Mouse (Mus musculus) forebrain, postnatal 0 days (tissue): Measurements from ENCODE around the gene Foxj2. TPM values are rescaled to one million over a fixed set of nuclear protein-coding genes. Genes with fewer than 3 reads are reported as not detected.

Source experiments
- ATAC-seq: fragments of 200-750 bp; cut with Nextera tagmentation; 2 replicates; pipeline ENCODE4 v1.8.0; 2017; ENCODE audit warnings: mild to moderate bottlenecking, moderate library complexity
- DNase-seq: peaks from one replicate; pipeline ENCODE4 v3.0.0-alpha.2; 2015
- H3K27ac ChIP-seq: fragments of 300-500 bp; sonication (generic); 2 replicates; pipeline ENCODE4 v1.5.1; 2014; ENCODE audit warnings: low read depth, mild to moderate bottlenecking, antibody characterized with exemption, low read length, moderate library complexity, mixed read lengths
- H3K27me3 ChIP-seq: fragments of 300-500 bp; sonication (generic); 2 replicates; pipeline ENCODE4 v1.6.1; 2014; ENCODE audit warnings: mild to moderate bottlenecking, low read length, mixed read lengths; ENCODE audit not compliant: insufficient read depth
- H3K36me3 ChIP-seq: fragments of 300-500 bp; sonication (generic); 2 replicates; pipeline ENCODE4 v1.6.1; 2014; ENCODE audit warnings: mild to moderate bottlenecking, moderate library complexity; ENCODE audit not compliant: insufficient read depth
- H3K4me1 ChIP-seq: fragments of 300-500 bp; sonication (generic); 2 replicates; pipeline ENCODE4 v1.6.1; 2014; ENCODE audit warnings: antibody characterized with exemption; ENCODE audit not compliant: insufficient read depth
- H3K4me2 ChIP-seq: fragments of 300-500 bp; sonication (generic); 2 replicates; pipeline ENCODE4 v1.6.1; 2014; ENCODE audit warnings: low read depth, mild to moderate bottlenecking, moderate library complexity
- H3K4me3 ChIP-seq: fragments of 300-500 bp; sonication (generic); 2 replicates; pipeline ENCODE4 v1.5.1; 2014; ENCODE audit warnings: low read depth, low read length, mixed read lengths
- H3K9ac ChIP-seq: fragments of 300-500 bp; sonication (generic); 2 replicates; pipeline ENCODE4 v1.6.1; 2014; ENCODE audit warnings: mild to moderate bottlenecking
- H3K9me3 ChIP-seq: fragments of 300-500 bp; sonication (generic); 2 replicates; pipeline ENCODE4 v1.6.1; 2016; ENCODE audit warnings: low read length
- CTCF ChIP-seq: sonication (generic); IDR thresholded peaks from 2 replicates; pipeline ENCODE4 v1.5.1; 2016; ENCODE audit warnings: antibody characterized with exemption, control low read depth, low read depth
- WGBS: fragments of 180-500 bp; shearing (Covaris S2); extraction: QIAGEN DNeasy Blood & Tissue Kit; methylation state at CpG from one replicate; pipeline ENCODE4 v1.1.7; 2014; 5-methylcytosine and 5-hydroxymethylcytosine counted together
- polyA plus RNA-seq: library from polyadenylated mRNA; unstranded; fragments of >200 nt; fragmentation: Nextera tagmentation; extraction: Ambion mirVana; gene quantifications from 2 replicates; pipeline ENCODE4 v1.2.1, GENCODE M21; 2015
- total RNA-seq: library from RNA; depleted of rRNA; stranded (reverse); fragments of >200 nt; gene quantifications from 2 replicates; pipeline ENCODE4 v1.2.3, GENCODE M21; 2014

The Foxj2 gene
- total and polyA plus RNA-seq, 2 experiments from 2014 or later, result 8.1 to 23.4 TPM

DNA sequence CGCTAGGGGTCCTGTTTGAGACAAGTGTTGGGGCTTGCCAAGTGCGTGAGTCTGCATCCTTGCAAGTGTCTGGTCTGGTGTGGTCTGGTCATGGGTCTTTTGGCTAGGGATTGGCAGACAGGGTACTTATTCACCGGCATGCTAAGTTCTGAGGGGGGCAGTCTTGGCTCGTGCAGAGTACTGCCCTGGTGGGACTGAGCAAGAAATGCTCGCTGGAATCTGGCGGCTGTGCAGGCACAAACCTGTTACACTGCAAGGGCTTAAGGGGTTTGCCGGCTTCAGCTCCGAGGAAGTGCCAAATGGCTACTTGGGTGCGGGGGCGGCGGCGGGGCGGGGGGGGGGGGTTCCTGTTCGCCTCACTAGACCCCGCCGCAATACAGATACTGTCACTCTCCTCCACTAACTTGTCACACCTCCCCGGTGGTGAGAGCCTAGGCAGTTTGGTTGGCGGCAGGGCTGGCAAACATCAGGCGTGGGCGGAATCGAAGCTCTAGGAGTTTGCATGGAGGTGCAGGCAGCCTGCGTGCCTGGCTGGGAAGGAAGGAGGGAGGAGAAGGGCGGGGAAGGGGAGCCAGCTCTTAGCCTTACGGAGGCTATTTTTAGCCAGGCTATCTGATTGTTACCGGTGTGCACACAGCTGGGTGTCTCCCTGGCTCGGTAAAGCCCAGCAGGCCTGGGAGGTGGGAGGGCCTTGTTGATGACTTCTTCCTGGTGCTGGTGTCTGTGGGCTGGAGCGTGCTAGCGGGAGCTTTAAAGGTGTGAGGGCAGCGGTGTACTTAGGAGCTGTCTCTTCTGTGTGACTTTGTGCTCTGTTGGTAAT is 6.4 kb downstream of the Foxj2 start:
- DNase-seq (peak; percentile 53), ATAC-seq (peak; percentile 77)
- H3K4me1 ChIP-seq, result peaks cover 11% of the 10 kb centered on the region; the same call in 1 of the 2 replicates
- no peak for TF ChIP-seq CTCF
- WGBS, result 5% methylated on average over 28 of the region's 29 CpGs
- H3K27me3 ChIP-seq, result no peaks in the 10 kb centered on the region
- H3K36me3 ChIP-seq, result peaks cover 7% of the 10 kb centered on the region; the same call in 1 of the 2 replicates
- peak overlapping the region; percentile 30 for H3K27ac ChIP-seq
- H3K9me3 ChIP-seq, result no peaks in the 10 kb centered on the region
- peak overlapping the region; percentile 50 for H3K9ac ChIP-seq
- peak overlapping the region; percentile 37 for H3K4me3 ChIP-seq
- H3K4me2 ChIP-seq, result peak overlapping the region; percentile 66

DNA sequence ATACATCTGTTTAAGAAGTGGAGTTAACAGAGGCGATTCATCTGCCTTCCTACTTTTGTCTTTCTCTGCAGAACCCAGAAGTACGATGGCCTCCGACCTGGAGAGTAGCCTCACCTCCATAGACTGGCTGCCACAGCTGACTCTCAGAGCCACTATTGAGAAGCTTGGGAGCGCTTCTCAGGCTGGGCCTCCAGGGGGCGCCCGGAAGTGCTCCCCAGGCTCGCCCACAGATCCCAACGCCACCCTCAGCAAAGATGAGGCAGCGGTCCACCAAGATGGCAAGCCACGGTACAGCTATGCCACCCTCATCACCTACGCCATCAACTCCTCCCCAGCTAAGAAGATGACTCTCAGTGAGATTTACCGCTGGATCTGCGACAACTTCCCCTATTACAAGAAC is 8.4 kb downstream of the Foxj2 start:
- H3K9ac ChIP-seq, result no peak overlapping the region
- H3K4me2 ChIP-seq, result no peak overlapping the region
- TF ChIP-seq CTCF, result peak; percentile 51
- H3K36me3 ChIP-seq, result peaks cover 20% of the 10 kb centered on the region
- no peaks in the 10 kb centered on the region for H3K9me3 ChIP-seq
- H3K4me1 ChIP-seq, result 0 out of 2 replicates have a peak, but pooled peaks cover 5% of the 10 kb centered on the region
- DNase-seq (peak; percentile 30), ATAC-seq (0 out of 2 replicates have a peak, but pooled peaks have one; percentile 16)
- no peak overlapping the region for H3K27ac ChIP-seq
- 45% methylated on average over 13 of the region's 13 CpGs for WGBS
- no peaks in the 10 kb centered on the region for H3K27me3 ChIP-seq
- no peak overlapping the region for H3K4me3 ChIP-seq

DNA sequence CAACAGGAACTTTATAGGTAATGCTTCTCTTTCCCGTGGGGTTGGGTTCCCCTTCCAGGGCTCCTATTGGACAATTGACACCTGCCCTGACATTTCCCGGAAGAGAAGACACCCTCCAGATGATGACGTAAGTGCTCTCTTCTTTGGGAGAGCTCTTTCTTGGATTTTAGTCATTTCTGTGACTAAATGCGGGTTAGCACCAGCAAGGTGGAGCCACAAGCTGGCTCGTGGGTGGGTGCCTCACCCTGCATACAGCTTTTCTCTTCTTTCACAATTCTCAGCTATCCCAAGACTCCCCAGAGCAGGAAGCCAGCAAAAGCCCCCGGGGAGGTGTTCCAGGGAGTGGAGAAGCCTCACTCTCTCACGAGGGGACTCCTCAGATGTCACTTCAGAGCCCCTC is 13.2 kb downstream of the Foxj2 start:
- WGBS, result 89% methylated on average over 7 of the region's 7 CpGs
- TF ChIP-seq CTCF, result no peak

DNA sequence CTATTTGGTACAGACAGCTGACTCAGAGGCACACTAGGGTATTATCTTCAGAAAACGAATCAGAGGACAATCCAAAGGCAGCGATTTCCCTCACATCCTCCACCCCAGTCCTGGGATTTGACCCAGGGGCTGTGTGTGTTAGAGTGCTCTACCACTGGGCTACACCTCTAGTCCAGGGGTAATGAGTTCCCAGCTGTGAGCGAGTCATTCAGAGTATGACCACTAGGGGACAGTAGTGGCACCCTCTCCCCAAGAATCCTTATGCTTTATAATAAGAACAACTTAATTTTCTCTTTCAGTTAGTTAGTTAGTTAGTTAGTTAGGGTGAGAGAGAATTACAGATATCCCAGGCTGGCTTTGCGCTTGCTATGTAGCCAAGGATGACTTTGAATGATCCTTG is 14.7 kb downstream of the Foxj2 start:
- Histone ChIP-seq H3K4me1 (no peaks in the 10 kb centered on the region), H3K9me3 (no peaks in the 10 kb centered on the region), H3K4me3 (no peak overlapping the region), H3K27me3 (no peaks in the 10 kb centered on the region), H3K4me2 (no peak overlapping the region), H3K9ac (no peak overlapping the region), H3K27ac (no peak overlapping the region), H3K36me3 (peaks cover 65% of the 10 kb centered on the region)
- no peak for ATAC-seq
- 70% methylated on average over 4 of the region's 4 CpGs for WGBS
- TF ChIP-seq CTCF, result peak; percentile 68
- DNase-seq, result no peak

More for the DNA sequence above, 13.2 kb downstream of the Foxj2 start:
- no peak overlapping the region for H3K9ac ChIP-seq
- H3K4me2 ChIP-seq, result no peak overlapping the region
- DNase-seq, result no peak
- no peak for ATAC-seq
- no peaks in the 10 kb centered on the region for H3K27me3 ChIP-seq
- no peak overlapping the region for H3K27ac ChIP-seq
- no peak overlapping the region for H3K4me3 ChIP-seq
- H3K9me3 ChIP-seq, result no peaks in the 10 kb centered on the region
- H3K36me3 ChIP-seq, result peaks cover 55% of the 10 kb centered on the region
- no peaks in the 10 kb centered on the region for H3K4me1 ChIP-seq

DNA sequence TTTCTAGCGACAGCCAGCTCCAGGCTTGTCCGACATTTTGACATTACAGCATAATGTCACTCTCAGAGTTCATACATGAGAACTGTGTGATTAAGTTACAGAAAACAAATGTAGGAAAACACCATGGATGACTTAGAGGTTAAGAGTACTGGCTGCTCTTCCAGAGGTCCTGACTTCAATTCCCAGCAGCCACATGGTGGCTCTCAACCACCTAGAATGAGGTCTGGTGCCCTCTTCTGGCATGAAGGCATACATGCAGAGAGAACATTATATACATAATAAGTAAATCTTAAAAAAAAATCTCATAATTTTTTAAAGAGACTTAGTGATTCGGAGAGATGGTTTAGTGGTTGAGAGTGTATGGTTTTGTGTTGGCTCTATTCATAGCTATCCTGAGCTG is 17.3 kb downstream of the Foxj2 start:
- 97% methylated on average over 3 of the region's 3 CpGs for WGBS
- H3K4me1 ChIP-seq, result no peaks in the 10 kb centered on the region
- TF ChIP-seq CTCF, result 0 out of 2 replicates have a peak, but pooled peaks have one; percentile 35
- H3K9me3 ChIP-seq, result no peaks in the 10 kb centered on the region
- H3K27me3 ChIP-seq, result no peaks in the 10 kb centered on the region
- H3K4me3 ChIP-seq, result no peak overlapping the region
- H3K36me3 ChIP-seq, result peaks cover 81% of the 10 kb centered on the region
- no peak overlapping the region for H3K4me2 ChIP-seq
- H3K9ac ChIP-seq, result no peak overlapping the region
- no peak overlapping the region for H3K27ac ChIP-seq
- no peak for DNase-seq
- no peak for ATAC-seq

DNA sequence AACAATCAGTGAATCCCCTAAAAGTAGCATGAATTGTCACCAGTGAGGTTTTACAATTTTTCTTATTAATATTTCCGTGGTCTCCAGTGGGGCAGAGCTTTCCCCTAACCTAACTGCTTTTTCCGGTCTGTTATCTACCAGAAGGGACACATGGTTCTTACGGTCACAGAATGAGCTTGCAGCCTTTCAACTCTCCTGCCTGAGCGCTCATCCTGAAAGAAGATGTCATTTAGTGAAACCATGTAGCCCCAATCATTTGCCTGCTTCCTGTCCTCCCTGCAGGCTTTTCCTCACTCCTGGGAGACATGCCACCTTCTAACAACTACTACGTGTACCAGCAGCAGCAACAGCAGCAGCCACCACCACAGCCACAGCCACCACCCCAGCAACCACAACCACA is 17.8 kb downstream of the Foxj2 start:
- no peak overlapping the region for H3K9ac ChIP-seq
- 92% methylated on average over 5 of the region's 5 CpGs for WGBS
- DNase-seq, result no peak

DNA sequence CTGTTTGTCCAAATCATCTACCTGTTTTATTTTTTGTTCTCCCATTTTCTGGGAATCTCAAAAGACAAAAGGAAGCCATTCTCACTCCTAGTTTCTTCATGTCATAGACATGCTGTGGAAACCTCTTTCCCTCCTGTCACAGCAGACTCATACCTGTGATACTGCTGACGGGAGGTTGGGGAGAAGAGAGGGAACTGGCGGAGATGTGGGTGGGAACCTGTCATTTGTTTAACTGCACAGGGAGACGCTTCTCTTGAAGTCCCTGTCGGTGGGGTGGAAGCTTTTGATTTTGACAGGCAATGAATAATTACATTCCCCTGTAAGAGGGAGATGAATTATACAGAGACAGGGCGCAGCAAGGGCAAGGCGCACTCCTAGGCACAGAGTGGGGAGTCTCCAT is 24.0 kb downstream of the Foxj2 start:
- Histone ChIP-seq H3K9me3 (no peaks in the 10 kb centered on the region), H3K4me2 (no peak overlapping the region), H3K27ac (no peak overlapping the region), H3K4me1 (no peaks in the 10 kb centered on the region), H3K4me3 (no peak overlapping the region), H3K9ac (no peak overlapping the region), H3K36me3 (peaks cover 53% of the 10 kb centered on the region), H3K27me3 (no peaks in the 10 kb centered on the region)
- WGBS, result 85% methylated on average over 6 of the region's 6 CpGs
- ATAC-seq (peak; percentile 95), DNase-seq (no peak)
- TF ChIP-seq CTCF, result no peak

More for the DNA sequence above, 17.8 kb downstream of the Foxj2 start:
- no peak overlapping the region for H3K4me2 ChIP-seq
- H3K27me3 ChIP-seq, result no peaks in the 10 kb centered on the region
- peaks cover 77% of the 10 kb centered on the region for H3K36me3 ChIP-seq
- no peak overlapping the region for H3K27ac ChIP-seq
- TF ChIP-seq CTCF, result no peak
- H3K4me1 ChIP-seq, result no peaks in the 10 kb centered on the region
- no peak for ATAC-seq
- H3K4me3 ChIP-seq, result no peak overlapping the region
- H3K9me3 ChIP-seq, result no peaks in the 10 kb centered on the region
